Mouse (Mus musculus): ENCODE measurements around the gene 2810006K23Rik.
"Not testable (repeated sequence)": the region's sequence is repeated elsewhere in the genome, so short reads cannot be mapped to it uniquely, and the experiment has no call there.

The 2810006K23Rik gene

GRCm38 (mm10) chr5:124327510-124328364 lies at the start of gene 2810006K23Rik, which contains the start of gene Mphosph9:
TSS of gene 2810006K23Rik (plus strand) at chr5:124328089.
TSS of gene Mphosph9 (minus strand) at chr5:124327972.
- peak; percentile 100 for DNase-seq

GRCm38 (mm10) chr5:124282854-124283253 lies 45.0 kb upstream of the 2810006K23Rik start:
- no peak for DNase-seq

GRCm38 (mm10) chr5:124284330-124284729 lies 43.6 kb upstream of the 2810006K23Rik start:
- no peak for DNase-seq

GRCm38 (mm10) chr5:124287616-124288247 lies 40.2 kb upstream of the 2810006K23Rik start:
- DNase-seq: no peak

GRCm38 (mm10) chr5:124290216-124290615 lies 37.7 kb upstream of the 2810006K23Rik start:
- no peak for DNase-seq

- DNase-seq: no peak
Observed at GRCm38 (mm10) chr5:124293967-124294366, 33.9 kb upstream of the 2810006K23Rik start.

GRCm38 (mm10) chr5:124296475-124296874 lies 31.4 kb upstream of the 2810006K23Rik start:
- no peak for DNase-seq

- DNase-seq: not testable (repeated sequence)
Observed at GRCm38 (mm10) chr5:124299307-124299706, 28.6 kb upstream of the 2810006K23Rik start.

GRCm38 (mm10) chr5:124300132-124300531 lies 27.8 kb upstream of the 2810006K23Rik start:
- DNase-seq: no peak

GRCm38 (mm10) chr5:124302853-124303252 lies 25.0 kb upstream of the 2810006K23Rik start:
- DNase-seq: not testable (repeated sequence)

- no peak for DNase-seq
Observed at GRCm38 (mm10) chr5:124309155-124309554, 18.7 kb upstream of the 2810006K23Rik start.

GRCm38 (mm10) chr5:124310091-124310490 lies 17.8 kb upstream of the 2810006K23Rik start:
- no peak for DNase-seq

- DNase-seq: no peak
Observed at GRCm38 (mm10) chr5:124315498-124315897, 12.4 kb upstream of the 2810006K23Rik start.

GRCm38 (mm10) chr5:124315941-124316340 lies 11.9 kb upstream of the 2810006K23Rik start:
- no peak for DNase-seq

- DNase-seq: no peak
Observed at GRCm38 (mm10) chr5:124317648-124318047, 10.2 kb upstream of the 2810006K23Rik start.

- DNase-seq: no peak
Observed at GRCm38 (mm10) chr5:124326829-124327228, 1.1 kb upstream of the 2810006K23Rik start.

GRCm38 (mm10) chr5:124330086-124330485 lies 2.2 kb downstream of the 2810006K23Rik start:
- DNase-seq: no peak

- peak; percentile 83 for DNase-seq
Observed at GRCm38 (mm10) chr5:124334392-124334791, 6.5 kb downstream of the 2810006K23Rik start.

- no peak for DNase-seq
Observed at GRCm38 (mm10) chr5:124337103-124337502, 9.2 kb downstream of the 2810006K23Rik start.

GRCm38 (mm10) chr5:124337909-124338308 lies 10.0 kb downstream of the 2810006K23Rik start:
- DNase-seq: peak; percentile 71

- DNase-seq: no peak
Observed at GRCm38 (mm10) chr5:124338791-124339190, 10.9 kb downstream of the 2810006K23Rik start.

- not testable (repeated sequence) for DNase-seq
Observed at GRCm38 (mm10) chr5:124341753-124342339, 14.0 kb downstream of the 2810006K23Rik start.

GRCm38 (mm10) chr5:124342897-124343296 lies 15.0 kb downstream of the 2810006K23Rik start:
- no peak for DNase-seq
